Mouse (Mus musculus) ES-E14 (cell line): ENCODE results near the gene Isy1.

ENCODE experiments used
- CHD2 ChIP-seq: IDR thresholded peaks from 2 replicates; pipeline ENCODE4 v1.6.1; 2014; ENCODE audit warnings: mild to moderate bottlenecking, low read depth, low read length, inconsistent platforms
- HCFC1 ChIP-seq: IDR thresholded peaks from 2 replicates; pipeline ENCODE4 v1.6.1; 2012; ENCODE audit warnings: low read length, inconsistent platforms, borderline replicate concordance; ENCODE audit not compliant: insufficient read depth
- MAFK ChIP-seq: IDR thresholded peaks from 2 replicates; pipeline ENCODE4 v1.6.1; 2014; ENCODE audit warnings: mild to moderate bottlenecking, low read depth, low read length, inconsistent platforms; ENCODE audit not compliant: insufficient read depth
- ZNF384 ChIP-seq: IDR thresholded peaks from 2 replicates; pipeline ENCODE4 v1.6.1; 2012; ENCODE audit warnings: low read depth, low read length, inconsistent platforms

DNA sequence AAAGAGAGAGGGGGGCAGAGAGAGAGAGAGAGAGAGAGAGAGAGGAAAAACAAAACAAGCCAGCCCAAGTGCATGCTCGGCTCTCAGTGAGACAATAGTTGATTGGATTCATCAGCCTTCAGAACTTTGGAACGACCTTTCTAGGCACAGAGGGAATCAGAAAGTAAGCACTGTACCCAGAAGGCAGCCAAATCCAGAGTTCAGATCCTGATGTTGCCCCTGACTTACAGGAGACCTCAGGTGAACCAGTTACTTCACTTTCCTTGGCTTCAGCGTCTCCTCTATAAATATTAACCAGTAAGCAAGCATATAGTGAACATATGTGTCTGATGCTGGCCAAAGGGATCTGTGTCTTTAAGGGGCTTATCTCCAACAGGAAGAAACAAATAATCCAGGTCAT lies 30.1 kb downstream of the Isy1 start:
- TF ChIP-seq MAFK (no peak), CHD2 (no peak), HCFC1 (no peak), ZNF384 (no peak)
